Mouse (Mus musculus) heart, adult 8-10 months (tissue): ENCODE data around the gene Scnn1g. TPM values are rescaled to one million over a fixed set of nuclear protein-coding genes. Genes with fewer than 3 reads are reported as not detected.

ENCODE experiments used
- DNase-seq: peaks from one replicate; pipeline ENCODE4 v3.0.0; 2022; ENCODE audit warnings: low spot score
- total RNA-seq, 4 experiments: library from RNA; stranded (reverse); gene quantifications; 2 replicates each; pipeline ENCODE4 v1.2.4; 2022

Scnn1g gene
- not detected for total RNA-seq

GRCm38 (mm10) chr7:121734171-121734831 lies at the start of gene Scnn1g:
Gene Scnn1g (plus strand): TSS chr7:121734479.
- peak; percentile 39 for DNase-seq

DNA sequence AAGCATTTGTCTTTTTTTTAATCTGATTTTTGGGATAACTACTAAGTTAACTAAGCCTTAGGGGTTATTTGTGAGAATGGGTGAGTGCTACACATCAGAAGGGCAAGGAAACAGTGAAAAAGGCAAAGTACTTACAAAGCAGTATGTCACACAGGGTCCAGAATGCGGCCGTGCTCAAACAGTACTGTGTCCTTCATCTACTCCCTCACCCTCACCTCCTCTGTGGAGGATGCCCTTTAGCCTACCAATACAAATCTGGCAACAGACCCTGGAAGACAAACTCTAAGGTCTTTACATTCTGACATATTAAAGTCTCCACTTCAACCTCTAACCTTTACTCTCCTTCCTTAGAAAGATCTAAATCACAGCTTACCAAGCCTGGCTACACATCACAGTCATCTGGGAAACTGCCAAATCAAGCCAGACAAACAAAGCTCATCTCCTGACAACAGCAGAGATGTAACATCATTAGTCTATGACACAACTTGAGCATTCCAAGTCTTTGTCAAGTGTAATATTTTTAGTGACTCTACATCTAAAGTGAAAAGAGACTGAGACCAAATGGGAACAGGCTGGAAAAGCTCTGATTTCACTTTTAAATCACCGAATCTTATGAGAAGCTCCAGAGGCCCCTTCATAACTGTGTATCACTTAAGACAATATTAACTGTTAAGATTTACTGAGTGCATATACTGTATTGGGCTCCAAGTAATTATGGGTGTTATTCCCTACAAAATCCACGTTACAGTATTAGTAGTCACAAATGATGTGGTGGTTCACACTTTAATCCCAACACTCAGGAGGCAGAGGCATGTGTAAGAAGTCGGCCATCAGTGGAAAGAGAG lies 48.9 kb upstream of the Scnn1g start:
- DNase-seq = no peak

- no peak for DNase-seq
Measured at GRCm38 (mm10) chr7:121689338-121689737, 44.9 kb upstream of the Scnn1g start.

DNA sequence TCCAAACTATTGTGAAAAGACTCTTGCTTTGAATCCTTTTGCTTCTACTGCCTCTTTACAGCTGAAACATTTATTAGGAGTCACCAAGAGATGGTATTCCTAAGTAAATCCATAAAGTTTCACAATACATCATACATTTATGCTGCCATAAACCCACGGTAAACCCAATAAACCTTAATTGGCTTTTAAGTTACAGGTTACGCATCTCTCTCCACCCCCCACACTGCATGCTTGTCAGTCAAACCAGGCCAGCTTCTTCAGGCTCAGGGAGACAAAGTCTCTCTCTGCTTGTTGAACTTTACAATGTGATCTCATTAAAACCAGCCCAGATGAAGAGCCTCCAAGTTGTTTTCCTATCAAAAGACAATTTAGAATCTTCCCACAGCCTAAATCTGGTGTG lies 42.5 kb upstream of the Scnn1g start:
- no peak for DNase-seq

DNA sequence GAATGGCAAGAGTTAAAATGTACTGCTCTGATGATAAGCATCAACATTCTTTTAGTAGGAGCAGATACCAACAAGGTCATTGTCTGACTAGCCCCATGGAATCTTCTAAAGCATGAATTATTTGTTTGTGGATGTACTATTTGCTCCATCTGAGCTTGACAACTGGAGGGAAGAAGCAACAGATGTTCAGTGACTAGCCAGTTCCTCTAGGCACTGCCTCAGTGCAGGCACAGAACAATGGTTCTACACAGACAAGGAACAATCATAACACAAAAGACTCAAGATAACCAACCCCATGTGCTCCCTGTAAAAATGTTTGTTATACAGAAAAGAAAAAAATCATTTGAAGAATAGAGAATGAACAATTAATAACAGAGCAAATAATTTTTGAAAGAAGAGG lies 37.1 kb upstream of the Scnn1g start:
- no peak for DNase-seq

DNA sequence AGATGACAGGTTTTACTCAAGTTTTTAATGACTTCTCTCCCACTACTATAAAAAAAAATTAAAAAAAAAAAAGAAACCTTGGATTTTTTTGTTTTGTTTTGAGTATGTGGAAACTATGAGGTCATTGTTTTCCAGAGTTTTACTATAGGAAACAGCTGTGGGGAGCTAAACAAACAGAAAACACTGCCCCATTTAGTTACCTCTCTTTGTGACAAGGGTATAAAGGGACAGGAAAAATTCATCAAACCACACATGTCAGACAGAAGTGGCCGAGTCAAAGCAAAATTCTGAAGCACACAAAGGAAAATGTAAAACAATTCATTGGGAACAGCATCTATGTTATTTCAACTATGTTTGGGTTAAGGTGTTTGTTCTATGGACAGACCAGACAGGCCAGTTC lies 36.7 kb upstream of the Scnn1g start:
- DNase-seq = no peak

DNA sequence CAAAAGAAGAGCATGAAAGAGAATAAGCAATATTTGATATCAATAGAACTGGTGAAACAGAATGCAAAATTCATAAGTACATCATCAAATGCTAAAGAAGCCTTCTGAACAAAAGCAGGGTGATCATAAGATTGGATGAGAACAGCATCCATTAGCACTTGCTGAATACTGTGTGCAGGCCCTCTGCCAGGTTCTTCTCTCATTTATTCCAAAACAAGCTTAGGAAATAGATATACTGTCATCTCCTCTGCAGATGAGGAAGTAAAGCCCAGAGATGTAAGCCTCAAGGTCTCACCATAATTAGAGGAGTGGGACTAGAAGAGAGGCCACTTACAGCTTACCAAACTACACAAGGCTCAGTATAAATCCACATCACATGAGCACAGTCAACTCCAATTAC lies 35.1 kb upstream of the Scnn1g start:
- DNase-seq = no peak

DNA sequence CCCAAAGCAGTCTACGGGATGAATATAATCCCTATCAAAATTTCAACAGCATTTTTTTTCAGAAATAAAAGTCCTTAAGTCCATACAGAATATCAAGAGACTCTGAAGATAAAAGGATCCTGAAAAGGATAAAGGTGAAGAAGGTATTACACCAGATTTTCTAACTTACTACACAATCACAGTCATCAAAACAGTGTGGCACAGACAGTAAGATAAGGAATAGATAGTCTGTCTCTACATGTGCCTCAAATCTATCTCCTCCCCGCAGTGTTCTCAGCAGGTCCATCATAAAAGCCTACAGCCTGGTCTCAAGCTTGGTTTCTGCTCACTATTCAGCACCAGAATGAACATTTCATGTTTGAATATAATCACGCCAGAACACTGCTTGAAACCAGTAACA lies 33.8 kb upstream of the Scnn1g start:
- no peak for DNase-seq

DNA sequence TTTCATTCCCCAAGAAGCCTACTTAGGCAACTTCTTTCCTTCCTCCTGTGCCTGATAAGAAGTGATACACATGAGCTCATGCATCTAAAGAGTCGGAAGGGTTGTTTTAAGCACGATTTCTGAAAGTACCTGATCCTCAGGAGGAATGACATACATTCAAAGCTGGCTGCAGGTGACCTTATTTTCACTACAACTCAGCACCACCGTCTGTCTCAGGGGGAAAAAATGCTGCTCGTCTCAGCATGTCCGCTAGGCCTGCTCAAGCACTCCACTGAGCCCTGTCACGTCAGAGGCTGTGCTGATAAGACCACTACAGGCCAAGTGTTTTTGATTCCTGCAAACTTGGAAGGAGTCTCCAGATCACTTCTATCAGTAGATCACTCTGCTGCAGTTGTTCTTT lies 32.3 kb upstream of the Scnn1g start:
- no peak for DNase-seq

GRCm38 (mm10) chr7:121705051-121705450 lies 29.2 kb upstream of the Scnn1g start:
- no peak for DNase-seq

GRCm38 (mm10) chr7:121706411-121707072 lies 27.7 kb upstream of the Scnn1g start:
- DNase-seq = peak; percentile 11

GRCm38 (mm10) chr7:121707073-121707667 lies 27.1 kb upstream of the Scnn1g start, which contains the start of gene Usp31:
Gene Usp31 (minus strand): TSS chr7:121707253.
- peak; percentile 96 for DNase-seq

DNA sequence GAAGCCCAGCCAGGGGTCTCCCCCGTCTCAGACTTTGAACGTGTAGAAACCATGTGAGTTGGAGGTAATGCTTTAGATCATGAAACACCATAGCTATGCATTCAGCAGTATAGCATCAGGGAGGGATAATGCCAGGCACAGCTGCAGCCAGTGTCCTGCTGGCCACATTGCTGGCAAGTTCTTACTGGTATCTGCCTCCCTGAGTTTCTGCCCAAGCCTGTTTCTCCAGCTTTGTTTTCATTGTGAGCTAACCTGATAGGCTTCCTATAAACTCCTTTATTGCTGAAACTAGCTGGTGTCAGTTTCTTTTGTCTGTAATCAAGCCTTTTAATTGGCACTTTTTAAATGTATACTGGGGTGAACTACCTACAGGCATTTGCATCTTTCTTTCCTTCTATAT lies 23.1 kb upstream of the Scnn1g start:
- no peak for DNase-seq

DNA sequence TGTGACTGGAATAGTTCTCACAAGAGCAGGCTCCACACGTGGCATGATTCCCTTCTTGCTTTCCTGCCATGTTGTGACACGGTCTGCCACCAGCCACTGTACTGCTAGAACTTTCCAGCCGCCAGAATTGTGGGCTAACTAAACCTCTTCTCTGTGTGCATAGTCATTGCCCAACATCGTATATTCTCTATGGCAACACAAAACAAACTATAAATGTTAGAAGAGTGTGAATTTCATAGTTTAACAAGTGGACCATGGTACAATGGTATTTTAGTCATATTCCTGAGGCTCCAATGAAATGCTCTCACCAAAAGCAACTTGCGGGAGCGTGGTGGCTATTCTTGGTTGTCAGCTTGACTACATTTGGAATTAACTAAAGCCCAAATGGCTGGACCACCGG lies 17.2 kb upstream of the Scnn1g start:
- DNase-seq = no peak

- DNase-seq = no peak
Measured at GRCm38 (mm10) chr7:121730225-121730624, 4.1 kb upstream of the Scnn1g start.

DNA sequence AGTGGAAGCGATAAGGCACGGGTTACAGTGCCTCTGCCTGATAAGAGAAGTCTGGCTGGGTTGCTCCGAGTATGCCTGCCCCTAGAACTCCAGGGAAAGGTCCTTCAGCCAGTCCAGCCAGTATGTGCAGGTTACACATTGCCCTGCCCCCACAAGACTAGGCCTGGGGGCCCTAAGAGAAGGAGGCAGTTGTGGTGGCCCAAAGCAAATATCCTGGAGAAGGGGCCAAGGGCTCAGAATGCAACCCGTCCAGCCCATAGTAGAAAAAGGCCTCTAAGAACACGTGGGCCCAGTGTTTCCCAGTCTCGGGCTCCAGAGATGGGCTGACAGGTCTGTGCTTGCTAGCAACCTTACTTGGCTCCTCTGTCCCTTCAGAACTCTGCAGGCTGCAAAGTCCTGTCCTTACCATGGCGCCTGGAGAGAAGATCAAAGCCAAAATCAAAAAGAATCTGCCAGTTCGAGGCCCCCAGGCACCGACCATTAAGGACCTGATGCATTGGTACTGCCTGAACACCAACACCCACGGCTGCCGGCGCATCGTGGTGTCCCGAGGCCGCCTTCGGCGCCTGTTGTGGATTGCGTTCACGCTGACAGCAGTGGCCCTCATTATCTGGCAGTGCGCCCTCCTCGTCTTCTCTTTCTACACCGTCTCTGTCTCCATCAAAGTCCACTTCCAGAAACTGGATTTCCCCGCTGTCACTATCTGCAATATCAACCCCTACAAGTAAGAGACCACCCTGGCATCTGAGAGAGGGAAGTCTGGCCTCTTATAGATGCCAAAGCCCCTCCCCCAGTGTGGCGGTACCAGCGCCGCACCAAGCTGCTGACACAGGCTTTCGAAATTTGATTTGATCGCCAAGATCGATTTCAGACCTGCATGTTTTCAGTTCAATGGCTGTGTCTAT lies 3.5 kb downstream of the Scnn1g start:
- DNase-seq = no peak

GRCm38 (mm10) chr7:121750244-121750643 lies 16.0 kb downstream of the Scnn1g start:
- DNase-seq = no peak

DNA sequence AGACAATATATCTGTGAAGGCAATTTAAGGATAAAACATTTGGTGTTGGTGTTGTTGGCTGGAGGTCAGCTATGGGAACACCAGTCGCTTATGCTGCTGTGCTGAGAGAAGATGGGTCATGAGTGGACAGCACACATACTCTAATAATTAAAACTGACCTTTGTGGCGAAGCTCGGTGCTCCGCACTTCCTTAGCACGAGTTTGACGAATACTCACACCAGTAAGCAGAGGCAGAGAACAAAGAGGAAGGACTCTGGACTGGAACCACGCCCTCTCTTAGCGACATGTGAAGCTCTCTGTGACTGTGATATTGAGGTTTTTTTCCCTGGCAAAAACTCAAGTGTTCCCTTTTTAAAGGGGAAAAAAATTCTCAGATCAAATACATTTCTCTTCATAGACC lies 20.5 kb downstream of the Scnn1g start:
- DNase-seq = no peak

- DNase-seq = no peak
Measured at GRCm38 (mm10) chr7:121763328-121763727, 29.0 kb downstream of the Scnn1g start.

- peak; percentile 1 for DNase-seq
Measured at GRCm38 (mm10) chr7:121767900-121768299, 33.6 kb downstream of the Scnn1g start.

GRCm38 (mm10) chr7:121768983-121769382 lies 34.7 kb downstream of the Scnn1g start:
- peak; percentile 15 for DNase-seq
